Mouse (Mus musculus) forebrain, postnatal 0 days (tissue): ENCODE measurements around the gene Nubpl. TPM values are rescaled to one million over a fixed set of nuclear protein-coding genes. Genes with fewer than 3 reads are reported as not detected.
A peak's percentile ranks its signal among the peaks of the same experiment; 100 is the strongest.
"Not testable (repeated sequence)": the region's sequence is repeated elsewhere in the genome, so short reads cannot be mapped to it uniquely, and the experiment has no call there.

Experiments used
- ATAC-seq: fragments of 200-750 bp; cut with Nextera tagmentation; 2 replicates; pipeline ENCODE4 v1.8.0; 2017; ENCODE audit warnings: mild to moderate bottlenecking, moderate library complexity
- DNase-seq: peaks from one replicate; pipeline ENCODE4 v3.0.0-alpha.2; 2015
- H3K27ac ChIP-seq: fragments of 300-500 bp; sonication (generic); 2 replicates; pipeline ENCODE4 v1.5.1; 2014; ENCODE audit warnings: low read depth, mild to moderate bottlenecking, antibody characterized with exemption, low read length, moderate library complexity, mixed read lengths
- H3K27me3 ChIP-seq: fragments of 300-500 bp; sonication (generic); 2 replicates; pipeline ENCODE4 v1.6.1; 2014; ENCODE audit warnings: mild to moderate bottlenecking, low read length, mixed read lengths; ENCODE audit not compliant: insufficient read depth
- H3K36me3 ChIP-seq: fragments of 300-500 bp; sonication (generic); 2 replicates; pipeline ENCODE4 v1.6.1; 2014; ENCODE audit warnings: mild to moderate bottlenecking, moderate library complexity; ENCODE audit not compliant: insufficient read depth
- H3K4me1 ChIP-seq: fragments of 300-500 bp; sonication (generic); 2 replicates; pipeline ENCODE4 v1.6.1; 2014; ENCODE audit warnings: antibody characterized with exemption; ENCODE audit not compliant: insufficient read depth
- H3K4me2 ChIP-seq: fragments of 300-500 bp; sonication (generic); 2 replicates; pipeline ENCODE4 v1.6.1; 2014; ENCODE audit warnings: low read depth, mild to moderate bottlenecking, moderate library complexity
- H3K4me3 ChIP-seq: fragments of 300-500 bp; sonication (generic); 2 replicates; pipeline ENCODE4 v1.5.1; 2014; ENCODE audit warnings: low read depth, low read length, mixed read lengths
- H3K9ac ChIP-seq: fragments of 300-500 bp; sonication (generic); 2 replicates; pipeline ENCODE4 v1.6.1; 2014; ENCODE audit warnings: mild to moderate bottlenecking
- H3K9me3 ChIP-seq: fragments of 300-500 bp; sonication (generic); 2 replicates; pipeline ENCODE4 v1.6.1; 2016; ENCODE audit warnings: low read length
- CTCF ChIP-seq: sonication (generic); IDR thresholded peaks from 2 replicates; pipeline ENCODE4 v1.5.1; 2016; ENCODE audit warnings: antibody characterized with exemption, control low read depth, low read depth
- WGBS: fragments of 180-500 bp; shearing (Covaris S2); extraction: QIAGEN DNeasy Blood & Tissue Kit; methylation state at CpG from one replicate; pipeline ENCODE4 v1.1.7; 2014; 5-methylcytosine and 5-hydroxymethylcytosine counted together
- polyA plus RNA-seq: library from polyadenylated mRNA; unstranded; fragments of >200 nt; fragmentation: Nextera tagmentation; extraction: Ambion mirVana; gene quantifications from 2 replicates; pipeline ENCODE4 v1.2.1, GENCODE M21; 2015
- total RNA-seq: library from RNA; depleted of rRNA; stranded (reverse); fragments of >200 nt; gene quantifications from 2 replicates; pipeline ENCODE4 v1.2.3, GENCODE M21; 2014; rRNA removed

Nubpl gene
- 4.9 and 5.9 TPM in 2 replicates for total RNA-seq
- polyA plus RNA-seq: 5.3 and 7.6 TPM in 2 replicates

GRCm38 (mm10) chr12:52097650-52098070, at the start of gene Nubpl:
Gene Nubpl (plus strand): TSS chr12:52097737.
- peak; percentile 99 for ATAC-seq
- Histone ChIP-seq H3K27me3 (no peaks in the 10 kb centered on the region), H3K4me2 (peak within 1 kb of the TSS; percentile 54), H3K36me3 (no peaks in the 10 kb centered on the region), H3K9me3 (no peaks in the 10 kb centered on the region), H3K27ac (peak within 1 kb of the TSS; percentile 69), H3K4me3 (peak within 1 kb of the TSS; percentile 88), H3K4me1 (no peaks in the 10 kb centered on the region), H3K9ac (peak within 1 kb of the TSS; percentile 87)
- peak; percentile 97 for DNase-seq
- TF ChIP-seq CTCF: no peak
- WGBS: 2% methylated on average over 32 of the region's 32 CpGs

- Histone ChIP-seq H3K36me3 (no peaks in the 10 kb centered on the region), H3K27me3 (no peaks in the 10 kb centered on the region), H3K9ac (no peak overlapping the region), H3K9me3 (no peaks in the 10 kb centered on the region), H3K27ac (no peak overlapping the region), H3K4me1 (no peaks in the 10 kb centered on the region), H3K4me3 (no peak overlapping the region), H3K4me2 (no peak overlapping the region)
- ATAC-seq (no peak), DNase-seq (no peak)
- TF ChIP-seq CTCF: no peak
- 75% methylated on average over 2 of the region's 2 CpGs for WGBS
Observed at GRCm38 (mm10) chr12:52049324-52049723, 48.2 kb upstream of the Nubpl start.

GRCm38 (mm10) chr12:52079296-52079695, 18.2 kb upstream of the Nubpl start:
- ATAC-seq: not testable (repeated sequence)

GRCm38 (mm10) chr12:52097049-52097649, 388 bp upstream of the Nubpl start:
- peak overlapping the region; percentile 87 for H3K9ac ChIP-seq
- peak overlapping the region; percentile 54 for H3K4me2 ChIP-seq
- H3K27ac ChIP-seq: no peak overlapping the region
- ATAC-seq: peak; percentile 62
- H3K4me3 ChIP-seq: peak overlapping the region; percentile 88
- H3K4me1 ChIP-seq: no peaks in the 10 kb centered on the region
- DNase-seq: no peak
- TF ChIP-seq CTCF: no peak
- no peaks in the 10 kb centered on the region for H3K9me3 ChIP-seq
- no peaks in the 10 kb centered on the region for H3K36me3 ChIP-seq
- 74% methylated on average over 13 of the region's 13 CpGs for WGBS
- H3K27me3 ChIP-seq: no peaks in the 10 kb centered on the region

More at GRCm38 (mm10) chr12:52079296-52079695, 18.2 kb upstream of the Nubpl start:
- not testable (repeated sequence) for H3K4me1 ChIP-seq, DNase-seq, H3K4me3 ChIP-seq, H3K4me2 ChIP-seq, H3K27me3 ChIP-seq, H3K9me3 ChIP-seq, H3K9ac ChIP-seq, H3K36me3 ChIP-seq, H3K27ac ChIP-seq
- WGBS: no CpG with 5 or more reads among the region's 3 CpGs

- H3K36me3 ChIP-seq: no peaks in the 10 kb centered on the region
- ATAC-seq: no peak
- H3K4me1 ChIP-seq: no peaks in the 10 kb centered on the region
Observed at GRCm38 (mm10) chr12:52120276-52120675, 22.7 kb downstream of the Nubpl start.

GRCm38 (mm10) chr12:52126407-52126806, 28.9 kb downstream of the Nubpl start:
- no peak for ATAC-seq
- Histone ChIP-seq H3K9me3 (no peaks in the 10 kb centered on the region), H3K27ac (no peak overlapping the region), H3K4me1 (no peaks in the 10 kb centered on the region), H3K36me3 (no peaks in the 10 kb centered on the region), H3K27me3 (no peaks in the 10 kb centered on the region), H3K9ac (no peak overlapping the region), H3K4me2 (no peak overlapping the region), H3K4me3 (no peak overlapping the region)
- TF ChIP-seq CTCF: no peak
- WGBS: 85% methylated on average over 3 of the region's 3 CpGs
- no peak for DNase-seq

More at GRCm38 (mm10) chr12:52120276-52120675, 22.7 kb downstream of the Nubpl start:
- H3K9ac ChIP-seq: no peak overlapping the region
- no peaks in the 10 kb centered on the region for H3K9me3 ChIP-seq
- DNase-seq: no peak
- H3K4me3 ChIP-seq: no peak overlapping the region
- H3K27ac ChIP-seq: no peak overlapping the region
- no peak for TF ChIP-seq CTCF
- no peaks in the 10 kb centered on the region for H3K27me3 ChIP-seq
- no peak overlapping the region for H3K4me2 ChIP-seq

GRCm38 (mm10) chr12:52129072-52129471, 31.5 kb downstream of the Nubpl start:
- Histone ChIP-seq H3K4me2 (no peak overlapping the region), H3K36me3 (no peaks in the 10 kb centered on the region), H3K27me3 (no peaks in the 10 kb centered on the region), H3K9ac (no peak overlapping the region), H3K4me3 (no peak overlapping the region), H3K27ac (no peak overlapping the region), H3K9me3 (no peaks in the 10 kb centered on the region), H3K4me1 (no peaks in the 10 kb centered on the region)
- DNase-seq: no peak
- no peak for TF ChIP-seq CTCF
- ATAC-seq: no peak
- WGBS: 93% methylated on average over 3 of the region's 3 CpGs
